Mouse (Mus musculus) intestine, postnatal 0 days (tissue): ENCODE measurements at regions not wholly inside any gene's neighbourhood (a gene's known extent, or its start where the extent isn't known, plus 50 kb on each side); places are given as distances from the start of the nearest gene placed in this dataset.

Experiments
- ATAC-seq: fragments of 200-750 bp; cut with Nextera tagmentation; 2 replicates; pipeline ENCODE4 v1.8.0; 2017; ENCODE audit warnings: mild to moderate bottlenecking, moderate TSS enrichment, moderate library complexity
- H3K27ac ChIP-seq: fragments of 300-500 bp; sonication (generic); 2 replicates; pipeline ENCODE4 v1.5.1; 2014; ENCODE audit warnings: mild to moderate bottlenecking, low read depth, low read length, moderate library complexity
- H3K27me3 ChIP-seq: fragments of 300-500 bp; sonication (generic); replicated peaks from 2 replicates; pipeline ENCODE4 v1.6.1; 2014; ENCODE audit warnings: low read length, mixed read lengths; ENCODE audit not compliant: control insufficient read depth, insufficient read depth
- H3K36me3 ChIP-seq: fragments of 300-500 bp; sonication (generic); 2 replicates; pipeline ENCODE4 v1.6.1; 2014; ENCODE audit warnings: mild to moderate bottlenecking, moderate library complexity; ENCODE audit not compliant: control insufficient read depth, insufficient read depth
- H3K4me1 ChIP-seq: fragments of 300-500 bp; sonication (generic); replicated peaks from 2 replicates; pipeline ENCODE4 v1.6.1; 2014; ENCODE audit warnings: antibody characterized with exemption, low read length, mixed read lengths; ENCODE audit not compliant: control insufficient read depth, insufficient read depth
- H3K4me2 ChIP-seq: fragments of 300-500 bp; sonication (generic); replicated peaks from 2 replicates; pipeline ENCODE4 v1.6.1; 2014; ENCODE audit warnings: low read depth, mild to moderate bottlenecking, moderate library complexity
- H3K4me3 ChIP-seq: fragments of 300-500 bp; sonication (generic); 2 replicates; pipeline ENCODE4 v1.5.1; 2014; ENCODE audit warnings: low read depth, low read length
- H3K9ac ChIP-seq: fragments of 300-500 bp; sonication (generic); 2 replicates; pipeline ENCODE4 v1.6.1; 2014; ENCODE audit warnings: mild to moderate bottlenecking, low read depth, low read length
- H3K9me3 ChIP-seq: fragments of 300-500 bp; sonication (generic); 2 replicates; pipeline ENCODE4 v1.6.1; 2016; ENCODE audit warnings: mixed run types; ENCODE audit not compliant: control insufficient read depth
- CTCF ChIP-seq: sonication (generic); IDR thresholded peaks from 2 replicates; pipeline ENCODE4 v1.5.1; 2016; ENCODE audit warnings: low read depth, mild to moderate bottlenecking, control low read depth, antibody characterized with exemption, moderate library complexity
- WGBS: fragments of 180-500 bp; shearing (Covaris S2); extraction: QIAGEN DNeasy Blood & Tissue Kit; methylation state at CpG from one replicate; pipeline ENCODE4 v1.1.7; 2014; 5-methylcytosine and 5-hydroxymethylcytosine counted together

GRCm38 (mm10) chr15:60577084-60577483 lies 276.5 kb downstream of the Fam84b start:
- Histone ChIP-seq H3K27ac (no peak overlapping the region), H3K27me3 (no peaks in the 10 kb centered on the region), H3K9ac (no peak overlapping the region), H3K4me2 (no peak overlapping the region), H3K36me3 (no peaks in the 10 kb centered on the region), H3K4me1 (no peaks in the 10 kb centered on the region), H3K9me3 (no peaks in the 10 kb centered on the region), H3K4me3 (no peak overlapping the region)
- no peak for TF ChIP-seq CTCF
- 90% methylated on average over 5 of the region's 5 CpGs for WGBS
- ATAC-seq, result no peak

- no peaks in the 10 kb centered on the region for H3K9me3 ChIP-seq
- no peak for TF ChIP-seq CTCF
- WGBS, result 95% methylated on average over 3 of the region's 3 CpGs
- ATAC-seq, result no peak
- no peak overlapping the region for H3K27ac ChIP-seq
- no peak overlapping the region for H3K9ac ChIP-seq
- H3K36me3 ChIP-seq, result no peaks in the 10 kb centered on the region
- H3K27me3 ChIP-seq, result no peaks in the 10 kb centered on the region
- no peaks in the 10 kb centered on the region for H3K4me1 ChIP-seq
- H3K4me3 ChIP-seq, result no peak overlapping the region
- H3K4me2 ChIP-seq, result no peak overlapping the region
Observed at GRCm38 (mm10) chr15:60566267-60566666, 287.3 kb downstream of the Fam84b start.

DNA sequence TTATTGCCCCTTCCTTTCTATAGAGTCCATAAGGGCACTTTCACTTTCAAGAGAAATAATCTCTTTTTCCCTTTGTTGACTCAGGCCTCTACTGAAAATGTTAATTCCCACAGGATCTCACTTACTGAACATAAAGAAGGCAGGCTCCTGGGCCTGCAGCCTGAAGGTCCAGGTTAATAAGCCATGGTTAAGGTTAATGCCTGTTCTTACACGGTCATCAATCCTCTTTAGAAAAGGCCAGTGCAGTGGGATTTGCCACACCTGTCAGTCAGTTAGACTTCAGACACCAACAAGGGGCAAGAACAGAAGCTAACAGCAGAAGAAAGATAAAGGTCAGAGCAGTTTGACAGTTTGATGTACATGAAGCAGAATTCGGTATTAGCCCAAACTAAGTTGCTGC lies 288.6 kb downstream of the Fam84b start:
- Histone ChIP-seq H3K4me3 (no peak overlapping the region), H3K27me3 (no peaks in the 10 kb centered on the region), H3K27ac (no peak overlapping the region), H3K4me1 (no peaks in the 10 kb centered on the region), H3K36me3 (no peaks in the 10 kb centered on the region), H3K4me2 (no peak overlapping the region), H3K9me3 (no peaks in the 10 kb centered on the region), H3K9ac (no peak overlapping the region)
- no peak for ATAC-seq
- 69% methylated on average over 2 of the region's 2 CpGs for WGBS
- TF ChIP-seq CTCF, result no peak

GRCm38 (mm10) chr15:60560641-60561040 lies 292.9 kb downstream of the Fam84b start:
- no peaks in the 10 kb centered on the region for H3K36me3 ChIP-seq
- H3K27ac ChIP-seq, result no peak overlapping the region
- no peak overlapping the region for H3K9ac ChIP-seq
- ATAC-seq, result peak; percentile 87
- H3K4me3 ChIP-seq, result no peak overlapping the region
- H3K9me3 ChIP-seq, result no peaks in the 10 kb centered on the region
- H3K4me2 ChIP-seq, result no peak overlapping the region
- TF ChIP-seq CTCF, result no peak
- no peaks in the 10 kb centered on the region for H3K27me3 ChIP-seq
- H3K4me1 ChIP-seq, result no peaks in the 10 kb centered on the region
- WGBS, result 45% methylated on average over 1 of the region's 1 CpGs

DNA sequence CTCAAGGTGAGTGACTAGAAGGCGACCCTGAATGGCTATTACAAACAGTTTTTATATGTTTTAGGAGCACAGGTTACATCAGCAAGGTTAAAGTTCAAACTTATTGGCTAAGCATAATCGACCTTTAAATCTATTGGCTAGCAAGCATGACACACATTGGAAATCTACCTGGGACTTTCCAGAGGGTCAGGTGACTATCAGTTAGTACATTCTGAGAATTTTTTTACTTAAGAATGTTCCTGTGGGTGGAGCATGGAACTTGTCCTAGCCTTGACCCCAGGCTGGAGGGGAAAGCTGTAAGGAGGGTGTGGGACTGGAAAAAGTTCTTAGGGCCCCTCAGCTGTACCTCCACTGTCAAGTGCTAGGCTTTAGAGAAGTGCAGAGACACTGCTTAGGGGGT lies 297.9 kb downstream of the Fam84b start:
- no peak for ATAC-seq
- Histone ChIP-seq H3K4me1 (no peaks in the 10 kb centered on the region), H3K4me2 (no peak overlapping the region), H3K9ac (no peak overlapping the region), H3K4me3 (no peak overlapping the region), H3K27me3 (no peaks in the 10 kb centered on the region), H3K27ac (no peak overlapping the region), H3K36me3 (no peaks in the 10 kb centered on the region), H3K9me3 (peaks cover 3% of the 10 kb centered on the region; the same call in 1 of the 2 replicates)
- 87% methylated on average over 2 of the region's 2 CpGs for WGBS
- no peak for TF ChIP-seq CTCF

GRCm38 (mm10) chr15:60554587-60554986 lies 299.0 kb downstream of the Fam84b start:
- Histone ChIP-seq H3K36me3 (no peaks in the 10 kb centered on the region), H3K4me2 (no peak overlapping the region), H3K27ac (no peak overlapping the region), H3K9me3 (peaks cover 3% of the 10 kb centered on the region; the same call in 1 of the 2 replicates), H3K4me1 (no peaks in the 10 kb centered on the region), H3K4me3 (no peak overlapping the region), H3K9ac (no peak overlapping the region), H3K27me3 (no peaks in the 10 kb centered on the region)
- no peak for TF ChIP-seq CTCF
- 50% methylated on average over 1 of the region's 1 CpGs for WGBS
- ATAC-seq, result no peak

DNA sequence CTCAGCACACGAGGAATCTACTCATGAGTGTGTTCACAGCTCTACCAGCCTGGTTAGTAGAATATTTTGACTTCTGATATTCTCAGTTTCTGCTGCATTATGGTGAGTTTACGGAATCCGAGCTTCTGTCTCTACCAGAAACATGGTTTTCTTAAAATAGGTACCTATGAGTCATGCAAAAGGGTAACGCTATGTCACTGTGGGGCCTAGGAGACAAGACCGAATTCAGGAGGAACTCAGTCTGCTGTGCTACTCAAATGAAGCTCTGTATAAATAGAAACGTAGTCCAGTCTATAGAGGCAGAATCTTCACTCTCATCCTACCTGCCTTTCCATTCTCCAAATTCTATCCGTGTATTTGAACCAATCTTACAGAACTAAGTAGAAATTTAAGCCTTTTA lies 305.5 kb downstream of the Fam84b start:
- Histone ChIP-seq H3K27ac (no peak overlapping the region), H3K4me3 (no peak overlapping the region), H3K4me2 (no peak overlapping the region), H3K9me3 (no peaks in the 10 kb centered on the region), H3K27me3 (no peaks in the 10 kb centered on the region), H3K4me1 (no peaks in the 10 kb centered on the region), H3K9ac (no peak overlapping the region), H3K36me3 (no peaks in the 10 kb centered on the region)
- no peak for TF ChIP-seq CTCF
- 83% methylated on average over 7 of the region's 7 CpGs for WGBS
- ATAC-seq, result no peak
